Mouse (Mus musculus) lung, embryonic 14.5 days (tissue): ENCODE measurements around the gene Lhpp. TPM values are rescaled to one million over a fixed set of nuclear protein-coding genes. Genes with fewer than 3 reads are reported as not detected.

Experiments used
- ATAC-seq: fragments of 200-750 bp; cut with Nextera tagmentation; 2 replicates; pipeline ENCODE4 v1.8.0; 2017; ENCODE audit warnings: mild to moderate bottlenecking, moderate TSS enrichment, moderate library complexity; ENCODE audit not compliant: insufficient read depth
- DNase-seq: peaks from one replicate; pipeline ENCODE4 v3.0.0-alpha.2; 2015
- H3K27ac ChIP-seq: fragments of 300-500 bp; sonication (generic); 2 replicates; pipeline ENCODE4 v1.5.1; 2014; ENCODE audit warnings: low read depth, mild to moderate bottlenecking, moderate library complexity
- H3K27me3 ChIP-seq: fragments of 300-500 bp; sonication (generic); 2 replicates; pipeline ENCODE4 v1.6.1; 2014; ENCODE audit warnings: low read length, control low read depth; ENCODE audit not compliant: insufficient read depth
- H3K36me3 ChIP-seq: fragments of 300-500 bp; sonication (generic); 2 replicates; pipeline ENCODE4 v1.6.1; 2014; ENCODE audit warnings: control low read depth; ENCODE audit not compliant: insufficient read depth
- H3K4me1 ChIP-seq: fragments of 300-500 bp; sonication (generic); 2 replicates; pipeline ENCODE4 v1.6.1; 2014; ENCODE audit warnings: antibody characterized with exemption, control low read depth; ENCODE audit not compliant: insufficient read depth
- H3K4me2 ChIP-seq: fragments of 300-500 bp; sonication (generic); 2 replicates; pipeline ENCODE4 v1.6.1; 2014; ENCODE audit warnings: mild to moderate bottlenecking
- H3K4me3 ChIP-seq: fragments of 300-500 bp; sonication (generic); 2 replicates; pipeline ENCODE4 v1.5.1; 2014; ENCODE audit warnings: low read depth, low read length
- H3K9ac ChIP-seq: fragments of 300-500 bp; sonication (generic); 2 replicates; pipeline ENCODE4 v1.6.1; 2014
- H3K9me3 ChIP-seq: fragments of 300-500 bp; sonication (generic); 2 replicates; pipeline ENCODE4 v1.6.1; 2016; ENCODE audit warnings: low read depth, low read length, control low read depth
- CTCF ChIP-seq: IDR thresholded peaks from 2 replicates; pipeline ENCODE4 v1.5.1; 2016; ENCODE audit warnings: antibody characterized with exemption, low read depth
- WGBS: fragments of 180-500 bp; shearing (Covaris S2); extraction: QIAGEN DNeasy Blood & Tissue Kit; methylation state at CpG from one replicate; pipeline ENCODE4 v1.1.7; 2014; 5-methylcytosine and 5-hydroxymethylcytosine counted together
- polyA plus RNA-seq: library from polyadenylated mRNA; unstranded; fragments of >200 nt; fragmentation: Nextera tagmentation; extraction: Ambion mirVana; gene quantifications from 2 replicates; pipeline ENCODE4 v1.2.1, GENCODE M21; 2014

Gene Lhpp
- polyA plus RNA-seq, 1 experiment from 2014 or later = 22.8 TPM

DNA sequence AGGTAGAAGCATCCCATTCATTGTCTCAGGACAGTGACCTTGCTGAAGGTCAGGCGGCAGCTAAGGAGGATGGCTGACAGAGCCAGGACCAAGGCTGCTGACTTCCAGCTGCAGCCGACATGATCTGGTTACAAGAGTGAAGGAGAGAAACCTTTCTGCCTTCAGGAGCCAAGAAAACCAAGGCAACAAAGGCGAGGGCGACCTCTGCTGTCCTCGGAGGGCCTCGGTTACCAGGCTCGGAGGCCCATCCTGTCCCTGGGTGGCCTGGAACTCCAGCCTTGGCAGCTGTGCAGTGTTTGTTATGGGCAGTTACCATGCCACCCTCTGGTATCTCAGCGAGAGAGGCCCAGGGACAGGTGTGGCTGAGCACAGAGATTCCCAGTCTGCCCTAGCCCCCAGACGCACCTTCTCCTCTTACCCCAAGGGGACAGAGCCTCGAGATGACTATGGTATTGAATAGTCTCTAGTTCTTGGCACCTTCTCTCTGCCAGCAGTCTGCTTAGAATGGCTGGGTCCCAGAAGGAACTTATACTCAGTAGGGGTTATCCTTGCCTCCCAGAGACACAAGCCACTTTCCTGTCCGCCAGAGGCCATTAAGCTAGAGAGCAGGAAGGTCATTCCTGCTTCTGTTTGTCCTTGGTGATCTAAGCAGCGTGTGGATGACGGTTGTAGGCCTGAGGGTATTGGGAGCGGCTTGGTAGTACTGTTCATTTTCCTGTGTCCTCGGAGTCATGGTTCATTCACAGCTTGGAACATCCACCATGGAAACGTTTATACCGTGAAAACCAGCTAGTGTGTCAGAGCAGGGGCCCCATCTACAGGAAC, 63.7 kb downstream of the Lhpp start:
- Histone ChIP-seq H3K36me3 (no peaks in the 10 kb centered on the region), H3K4me1 (no peaks in the 10 kb centered on the region), H3K9ac (no peak overlapping the region), H3K9me3 (no peaks in the 10 kb centered on the region), H3K27ac (0 out of 2 replicates have a peak overlapping the region, but pooled peaks have one; percentile 16), H3K27me3 (no peaks in the 10 kb centered on the region), H3K4me3 (no peak overlapping the region), H3K4me2 (no peak overlapping the region)
- peak; percentile 62; the same call in 1 of the 2 replicates for ATAC-seq
- TF ChIP-seq CTCF = peak; percentile 52
- peak; percentile 62 for DNase-seq
- WGBS = 55% methylated on average over 17 of the region's 17 CpGs

DNA sequence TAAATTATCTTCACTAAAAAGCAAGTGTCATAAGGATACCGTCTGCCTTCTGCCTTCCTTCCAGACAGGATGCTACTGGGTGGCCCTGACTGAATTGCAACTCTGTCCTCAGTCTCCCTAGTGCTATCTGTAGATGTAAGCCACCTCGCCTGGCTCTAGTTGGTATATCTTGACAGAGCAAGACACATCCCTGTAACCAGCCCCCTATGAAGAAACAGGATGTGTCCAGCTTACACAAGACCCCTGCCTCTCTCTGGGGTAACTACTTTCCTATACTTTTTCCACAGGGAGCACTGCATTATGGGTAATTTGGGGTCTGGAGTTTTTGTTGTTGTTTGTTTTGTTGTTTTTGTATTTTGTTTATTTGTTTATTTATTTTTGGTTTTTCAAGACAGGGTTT, 65.5 kb downstream of the Lhpp start:
- H3K4me1 ChIP-seq = no peaks in the 10 kb centered on the region
- no peaks in the 10 kb centered on the region for H3K36me3 ChIP-seq
- no peaks in the 10 kb centered on the region for H3K9me3 ChIP-seq
- no peak overlapping the region for H3K9ac ChIP-seq
- ATAC-seq (no peak), DNase-seq (no peak)
- 78% methylated on average over 2 of the region's 2 CpGs for WGBS
- no peaks in the 10 kb centered on the region for H3K27me3 ChIP-seq
- no peak overlapping the region for H3K4me3 ChIP-seq
- H3K4me2 ChIP-seq = no peak overlapping the region
- no peak overlapping the region for H3K27ac ChIP-seq
- no peak for TF ChIP-seq CTCF

DNA sequence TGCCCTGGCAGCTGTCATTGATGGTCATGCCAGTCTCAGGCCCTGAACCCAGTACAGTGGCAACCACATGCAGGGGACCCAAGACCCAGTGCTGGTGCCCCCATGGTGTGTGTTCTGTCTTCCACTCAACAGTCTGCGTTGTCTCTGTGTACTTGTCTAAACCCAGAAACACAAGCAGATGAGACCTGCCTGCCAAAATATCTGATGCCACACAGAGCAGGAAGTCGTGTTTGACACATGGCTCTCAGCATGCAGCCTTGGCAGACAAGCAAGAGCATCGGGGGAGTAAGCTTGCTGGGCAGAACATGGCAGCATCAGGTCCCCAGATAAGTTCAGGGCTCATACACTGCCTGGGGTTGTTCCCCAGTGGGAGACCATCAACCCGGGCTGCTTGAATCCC, 68.7 kb downstream of the Lhpp start:
- no peaks in the 10 kb centered on the region for H3K9me3 ChIP-seq
- H3K27ac ChIP-seq = no peak overlapping the region
- no peak for DNase-seq
- H3K36me3 ChIP-seq = no peaks in the 10 kb centered on the region
- H3K27me3 ChIP-seq = no peaks in the 10 kb centered on the region
- H3K9ac ChIP-seq = no peak overlapping the region
- H3K4me1 ChIP-seq = no peaks in the 10 kb centered on the region
- WGBS = 62% methylated on average over 4 of the region's 4 CpGs
- no peak overlapping the region for H3K4me2 ChIP-seq
- no peak for TF ChIP-seq CTCF
- ATAC-seq = no peak
- H3K4me3 ChIP-seq = no peak overlapping the region

DNA sequence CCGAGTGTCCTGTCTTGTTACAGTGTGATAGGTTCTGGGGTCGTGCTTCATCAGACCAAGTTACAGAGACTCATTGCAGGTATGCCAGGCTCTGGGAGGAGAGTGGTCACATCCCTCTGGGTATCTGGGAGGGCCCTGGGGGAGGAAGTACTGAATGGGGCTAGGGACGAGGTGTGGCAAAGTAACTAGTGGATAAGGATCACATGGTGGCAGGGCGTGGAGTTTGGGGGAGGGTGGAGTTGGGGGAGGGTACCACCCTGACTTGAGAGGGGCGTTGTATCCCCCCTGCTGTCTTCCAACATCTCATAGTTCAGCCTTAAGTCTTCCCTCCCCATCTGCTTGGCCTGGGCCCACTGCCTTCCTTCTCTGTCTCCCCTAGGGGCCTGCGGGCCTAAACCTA, 69.1 kb downstream of the Lhpp start:
- Histone ChIP-seq H3K9me3 (no peaks in the 10 kb centered on the region), H3K9ac (no peak overlapping the region)

DNA sequence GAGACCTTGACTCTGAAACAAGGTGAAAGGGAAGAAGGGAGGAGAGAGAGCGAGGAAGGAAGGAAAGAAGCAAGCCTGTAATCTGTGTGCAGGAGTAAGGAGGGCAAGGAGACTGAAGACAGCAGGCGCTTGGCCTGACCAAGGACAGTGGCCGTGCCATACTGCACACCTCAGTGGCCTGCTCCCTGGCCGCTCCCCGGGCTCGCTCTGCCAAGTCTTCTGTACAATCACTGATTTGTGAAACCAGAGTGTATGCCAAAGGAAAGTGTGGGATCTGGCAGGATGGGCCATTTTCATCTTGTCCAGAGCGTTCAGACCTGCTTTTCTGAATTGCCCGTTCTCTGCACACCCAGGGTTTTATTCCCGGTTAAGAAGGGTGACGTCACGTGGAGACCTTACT, 70.9 kb downstream of the Lhpp start:
- Histone ChIP-seq H3K9me3 (no peaks in the 10 kb centered on the region), H3K27ac (no peak overlapping the region), H3K4me1 (no peaks in the 10 kb centered on the region), H3K36me3 (no peaks in the 10 kb centered on the region), H3K4me3 (no peak overlapping the region), H3K9ac (no peak overlapping the region), H3K27me3 (no peaks in the 10 kb centered on the region), H3K4me2 (no peak overlapping the region)
- no peak for TF ChIP-seq CTCF
- DNase-seq (no peak), ATAC-seq (no peak)
- WGBS = 83% methylated on average over 11 of the region's 11 CpGs

More for the DNA sequence above, 69.1 kb downstream of the Lhpp start:
- no peak overlapping the region for H3K4me3 ChIP-seq
- ATAC-seq = no peak
- H3K27me3 ChIP-seq = no peaks in the 10 kb centered on the region
- no peak overlapping the region for H3K4me2 ChIP-seq
- H3K27ac ChIP-seq = no peak overlapping the region
- no peak for TF ChIP-seq CTCF
- no peaks in the 10 kb centered on the region for H3K4me1 ChIP-seq
- no peaks in the 10 kb centered on the region for H3K36me3 ChIP-seq
- 69% methylated on average over 6 of the region's 6 CpGs for WGBS
- DNase-seq = no peak

DNA sequence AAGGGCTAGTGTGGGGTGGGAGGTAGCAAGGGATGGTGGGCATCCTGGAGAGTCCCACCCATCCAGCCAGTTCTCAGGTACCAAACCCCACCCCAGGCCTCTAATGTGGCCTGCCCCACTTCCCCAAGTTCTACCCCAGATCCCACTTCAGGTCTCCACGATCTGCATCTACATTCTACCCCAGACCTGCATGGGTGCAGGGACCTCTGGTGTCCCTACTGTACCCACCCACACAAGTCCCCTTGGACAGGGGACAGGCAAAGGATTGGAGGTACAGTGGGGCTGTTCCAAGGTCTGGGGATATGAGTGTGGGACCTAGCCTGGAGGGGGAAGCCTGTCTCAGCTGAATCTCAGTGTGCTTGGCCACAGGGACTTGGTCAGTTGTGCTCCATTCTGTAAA, 71.4 kb downstream of the Lhpp start:
- Histone ChIP-seq H3K9ac (no peak overlapping the region), H3K27me3 (no peaks in the 10 kb centered on the region), H3K27ac (no peak overlapping the region), H3K36me3 (no peaks in the 10 kb centered on the region), H3K4me1 (no peaks in the 10 kb centered on the region), H3K4me2 (no peak overlapping the region), H3K4me3 (no peak overlapping the region), H3K9me3 (no peaks in the 10 kb centered on the region)
- ATAC-seq (no peak), DNase-seq (no peak)
- TF ChIP-seq CTCF = no peak
- WGBS = 100% methylated on average over 1 of the region's 1 CpGs

DNA sequence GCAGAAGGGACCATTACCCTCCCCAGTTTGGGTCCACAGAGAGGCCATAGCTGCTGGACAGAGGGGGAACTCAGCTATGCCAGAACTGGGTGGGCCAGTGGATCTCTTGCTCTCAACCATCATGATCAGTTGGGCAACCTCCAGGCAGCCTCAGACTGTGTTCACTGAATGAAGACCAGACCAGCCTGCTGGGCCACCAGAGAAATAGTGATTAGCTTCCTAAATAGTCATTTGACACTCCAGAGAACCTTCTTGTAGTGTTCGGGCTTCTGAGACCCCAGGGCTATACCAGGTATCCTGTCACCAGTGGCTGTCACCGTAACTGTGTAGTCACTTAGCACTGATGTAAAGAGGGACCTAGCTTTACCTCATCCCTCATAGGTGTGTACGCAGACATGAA, 71.9 kb downstream of the Lhpp start:
- no peak overlapping the region for H3K27ac ChIP-seq
- no peak overlapping the region for H3K9ac ChIP-seq
- H3K27me3 ChIP-seq = no peaks in the 10 kb centered on the region
- ATAC-seq (no peak), DNase-seq (no peak)
- no peak overlapping the region for H3K4me3 ChIP-seq
- no peak for TF ChIP-seq CTCF
- 90% methylated on average over 3 of the region's 3 CpGs for WGBS
- H3K4me1 ChIP-seq = peaks cover 1% of the 10 kb centered on the region; the same call in 1 of the 2 replicates
- H3K4me2 ChIP-seq = no peak overlapping the region
- H3K9me3 ChIP-seq = no peaks in the 10 kb centered on the region
- H3K36me3 ChIP-seq = no peaks in the 10 kb centered on the region
